Mouse (Mus musculus): ENCODE measurements around the gene Fam193b.

Fam193b gene

DNA sequence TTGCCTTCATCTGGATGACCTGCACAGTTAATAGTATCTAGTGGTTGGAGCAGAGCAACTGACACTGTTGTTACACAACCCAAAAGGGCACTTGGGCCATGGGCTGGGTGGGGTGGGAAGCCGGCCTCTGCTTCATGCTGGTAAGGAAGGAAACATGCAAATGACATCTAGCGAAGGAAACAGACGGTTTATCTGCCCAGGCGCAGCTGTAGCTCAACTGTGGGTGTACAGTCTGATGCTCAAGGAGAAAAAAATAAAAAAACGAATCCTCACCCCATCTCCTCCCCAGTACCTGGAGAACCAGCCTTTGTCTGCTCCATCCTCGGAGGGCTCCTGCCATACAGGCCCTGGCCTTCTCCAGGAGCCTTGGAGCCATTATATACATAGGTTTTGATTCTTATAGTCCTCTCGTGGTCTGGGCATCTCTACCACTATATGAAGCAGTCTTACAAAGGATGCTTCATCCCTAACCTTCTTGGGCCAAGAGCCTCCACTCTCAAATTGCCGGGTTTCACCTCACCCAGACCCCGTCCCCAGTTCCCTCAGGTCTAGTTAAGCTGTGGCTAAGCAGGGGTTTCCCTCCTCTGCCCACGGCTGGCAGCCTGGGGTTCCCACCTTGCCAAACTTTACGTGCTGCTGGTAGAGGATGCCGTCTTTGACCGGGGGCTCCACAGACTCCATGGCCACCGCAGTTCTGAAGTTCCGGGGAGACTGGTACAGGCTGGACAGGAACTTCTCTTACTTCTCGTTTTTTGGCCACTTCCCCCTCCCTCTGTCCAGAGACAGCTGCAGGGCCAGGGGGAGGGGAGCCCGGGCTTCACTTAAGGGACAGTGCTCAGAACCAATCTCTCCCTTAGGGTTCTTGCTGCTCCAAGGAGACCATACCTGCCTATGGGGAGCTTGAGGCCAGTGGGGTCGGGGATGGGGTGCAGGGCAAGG, 42.8 kb downstream of the Fam193b start:
- DNase-seq (ENCODE audit: low read depth, low spot score): no peak

GRCm38 (mm10) chr13:55527212-55527611, 43.7 kb downstream of the Fam193b start:
- DNase-seq (ENCODE audit: low read depth, low spot score): no peak

- no peak for DNase-seq (ENCODE audit: low read depth, low spot score)
Observed at GRCm38 (mm10) chr13:55525733-55526553, 45.0 kb downstream of the Fam193b start.

DNA sequence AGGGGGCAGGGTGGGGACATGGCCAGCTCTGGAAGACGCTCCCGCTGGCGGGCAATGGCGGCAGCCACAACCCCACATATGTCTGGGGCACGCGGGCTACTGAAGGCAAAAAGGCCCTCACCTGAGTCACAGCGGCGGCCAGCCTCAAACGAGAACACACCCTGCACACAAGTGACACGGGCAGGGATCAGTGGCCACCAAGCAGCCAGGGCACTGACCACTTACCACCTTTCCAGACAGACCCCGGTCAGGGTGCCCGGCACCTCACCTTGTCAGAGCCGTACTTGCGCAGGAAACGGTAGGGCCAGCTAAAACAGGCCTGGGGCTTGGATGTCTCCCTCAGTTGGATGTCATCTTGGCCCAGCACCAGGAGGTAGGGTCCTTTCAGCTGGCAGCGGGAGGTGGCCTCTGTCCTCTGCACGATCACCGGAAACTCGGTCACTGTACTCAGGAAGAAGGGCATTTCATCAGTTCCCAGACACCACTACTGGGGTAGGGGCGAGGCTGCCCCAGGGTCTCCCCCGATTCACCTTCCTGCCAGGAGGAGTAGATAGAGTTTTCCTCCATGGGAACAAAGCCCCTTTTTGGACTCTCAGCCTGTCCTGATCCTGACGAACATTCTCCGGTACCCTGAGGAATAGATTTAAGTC, 46.8 kb downstream of the Fam193b start:
- no peak for DNase-seq (ENCODE audit: low read depth, low spot score)

DNA sequence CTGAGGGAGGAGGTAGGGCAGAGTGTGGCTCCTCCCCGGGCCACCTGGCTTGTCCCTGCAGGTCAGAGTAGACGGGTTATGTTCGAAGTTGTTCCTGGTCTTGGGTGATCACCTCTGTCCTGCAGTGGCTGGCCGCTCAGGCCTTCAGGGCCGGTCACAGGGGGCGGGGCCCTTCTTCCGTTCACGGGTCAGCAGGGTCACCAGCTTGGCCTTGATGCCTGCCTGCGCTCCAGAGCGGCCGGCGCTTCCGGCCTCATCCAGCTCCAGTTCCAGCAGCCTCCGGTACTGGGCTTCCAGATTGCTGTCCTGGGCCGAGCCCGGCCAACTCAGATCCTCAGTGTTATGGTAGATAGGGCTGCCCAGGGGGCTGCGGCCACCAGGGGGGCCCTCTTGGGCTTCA, 47.6 kb downstream of the Fam193b start:
- no peak for DNase-seq (ENCODE audit: low read depth, low spot score)

DNA sequence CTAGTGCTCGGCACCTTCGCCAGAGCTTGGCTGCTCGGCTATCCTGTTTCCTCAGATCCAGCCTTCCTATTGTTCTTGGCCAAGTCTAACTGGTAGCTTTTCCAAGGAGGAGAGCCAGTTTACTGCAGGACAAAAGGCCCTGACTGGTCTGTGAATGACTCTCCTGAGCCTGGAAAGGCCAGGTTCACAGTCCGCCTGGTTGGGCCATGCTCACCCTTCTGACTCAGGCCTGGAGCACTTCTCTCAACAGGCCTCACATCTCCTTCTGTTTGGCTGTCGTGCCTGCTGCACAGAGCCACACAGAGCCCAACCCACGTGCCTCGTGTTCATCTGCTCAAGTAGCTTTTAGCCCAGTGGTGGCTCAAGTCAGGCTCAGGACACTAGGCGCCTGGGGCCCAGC, 48.2 kb downstream of the Fam193b start:
- no peak for DNase-seq (ENCODE audit: low read depth, low spot score)

- DNase-seq (ENCODE audit: low read depth, low spot score): no peak
Observed at GRCm38 (mm10) chr13:55519606-55520005, 51.3 kb downstream of the Fam193b start.

GRCm38 (mm10) chr13:55516955-55517354, 54.0 kb downstream of the Fam193b start:
- peak; percentile 92 for DNase-seq (ENCODE audit: low read depth, low spot score)

- no peak for DNase-seq (ENCODE audit: low read depth, low spot score)
Observed at GRCm38 (mm10) chr13:55513828-55514227, 57.1 kb downstream of the Fam193b start.

DNA sequence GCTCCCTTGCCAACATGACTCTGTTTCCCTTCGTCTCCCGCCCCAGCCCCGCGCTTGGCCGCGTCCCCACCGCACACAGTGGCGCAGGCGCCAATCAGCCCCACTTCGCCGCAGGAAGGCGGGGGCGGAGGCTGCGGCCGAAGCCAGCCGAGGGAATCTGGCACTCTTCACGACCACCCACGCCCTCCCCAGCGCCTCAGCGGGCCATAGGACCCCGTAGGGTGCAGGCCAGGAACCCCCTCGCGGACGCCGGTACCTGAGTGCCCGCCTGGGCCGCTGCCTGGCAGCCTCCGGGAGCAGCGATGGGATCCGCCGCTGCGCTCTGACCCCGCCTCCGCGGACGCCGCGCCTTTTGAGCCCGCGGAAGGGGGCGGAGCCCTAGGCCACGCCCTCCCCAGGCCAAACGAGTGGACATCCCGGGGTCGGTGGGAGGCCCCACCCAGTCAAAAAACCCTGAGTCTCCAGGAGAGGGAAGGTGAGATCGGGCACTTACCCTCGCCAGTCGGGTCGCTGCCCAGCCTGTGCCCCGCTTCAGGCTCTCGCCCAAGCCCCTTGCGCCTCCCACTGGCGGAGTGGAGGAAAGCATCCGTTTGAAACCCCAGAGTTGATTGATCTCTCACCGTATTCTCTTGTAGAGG, 57.7 kb downstream of the Fam193b start, which contains the start of gene Pdlim7:
Gene Pdlim7 (minus strand): TSS at position 566 of the 638 bp plus-strand sequence.
- peak; percentile 91 for DNase-seq (ENCODE audit: low read depth, low spot score)

DNA sequence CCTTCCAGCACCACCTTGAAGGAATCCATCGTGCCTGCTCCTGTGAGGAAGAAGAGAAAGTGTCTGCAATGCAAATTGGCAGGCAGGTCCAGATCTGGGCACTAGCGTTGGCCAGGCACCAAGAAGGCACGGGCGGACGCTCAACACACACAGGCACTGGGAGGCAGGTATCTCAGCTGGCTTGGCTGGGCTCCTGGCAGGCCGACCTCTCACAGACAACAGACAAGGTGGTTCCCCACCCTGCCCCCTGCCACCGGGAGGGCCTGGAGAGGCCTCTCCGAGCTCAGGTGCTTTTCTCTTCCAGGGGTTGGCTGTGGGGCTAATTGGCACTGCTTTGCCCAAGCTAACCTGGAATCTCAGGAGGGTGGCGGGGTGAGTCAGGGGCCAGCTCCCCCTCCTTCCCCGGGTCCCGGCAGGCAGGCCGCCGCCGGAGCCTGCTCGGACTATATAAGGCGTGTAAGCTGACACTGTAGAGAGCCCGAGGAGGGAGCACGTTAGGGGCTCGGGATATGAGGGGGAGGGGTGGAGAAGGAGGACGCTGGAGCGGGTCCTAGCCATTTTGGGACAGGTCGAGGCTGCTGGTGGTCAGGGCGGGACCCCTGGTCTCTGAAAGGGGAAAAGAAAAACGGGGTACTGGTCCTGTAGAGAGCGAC, 58.4 kb downstream of the Fam193b start:
- peak; percentile 38 for DNase-seq (ENCODE audit: low read depth, low spot score)

DNA sequence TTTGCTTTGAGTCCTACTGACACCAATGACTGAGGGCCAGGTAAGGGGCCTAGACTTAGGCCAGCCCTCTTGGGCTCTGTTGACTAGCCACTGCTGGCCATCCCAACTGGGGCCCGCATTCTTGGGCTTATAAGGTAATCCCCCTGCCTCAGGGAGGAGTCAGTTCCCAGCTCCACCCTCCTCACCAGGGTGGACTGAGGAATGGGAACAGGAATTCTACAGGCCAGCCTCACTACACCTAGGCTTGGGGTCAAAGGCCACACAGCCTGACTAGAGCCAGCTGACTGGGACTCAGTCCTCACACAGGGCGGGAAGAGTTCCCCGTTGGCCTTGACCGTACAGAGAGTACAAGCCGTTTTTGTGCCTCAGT, 59.4 kb downstream of the Fam193b start:
- DNase-seq (ENCODE audit: low read depth, low spot score): no peak

GRCm38 (mm10) chr13:55510668-55511491, 60.0 kb downstream of the Fam193b start:
- no peak for DNase-seq (ENCODE audit: low read depth, low spot score)

- no peak for DNase-seq (ENCODE audit: low read depth, low spot score)
Observed at GRCm38 (mm10) chr13:55510332-55510667, 60.6 kb downstream of the Fam193b start.

DNA sequence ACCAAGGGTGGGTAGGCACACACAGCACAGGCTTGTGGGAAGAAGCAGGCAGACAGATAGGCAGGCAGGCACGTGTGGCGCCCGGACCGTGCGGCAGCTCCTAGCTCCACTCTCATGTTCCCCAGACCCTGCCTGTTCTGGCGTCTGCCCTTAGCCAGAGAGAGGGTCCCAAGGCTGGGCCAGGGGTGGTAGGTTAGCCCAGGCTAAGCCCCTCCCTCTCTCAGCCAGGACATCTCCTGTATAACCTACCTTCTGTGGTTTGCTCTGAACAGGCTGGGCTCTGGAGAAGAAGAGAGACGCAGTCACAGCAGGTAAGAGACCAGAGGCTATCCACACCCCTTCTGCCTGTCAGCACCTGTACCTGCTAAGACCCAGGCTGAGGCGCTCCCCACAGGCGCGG, 62.4 kb downstream of the Fam193b start:
- no peak for DNase-seq (ENCODE audit: low read depth, low spot score)

- no peak for DNase-seq (ENCODE audit: low read depth, low spot score)
Observed at GRCm38 (mm10) chr13:55507877-55508276, 63.0 kb downstream of the Fam193b start.

GRCm38 (mm10) chr13:55506697-55507096, 64.2 kb downstream of the Fam193b start:
- no peak for DNase-seq (ENCODE audit: low read depth, low spot score)

DNA sequence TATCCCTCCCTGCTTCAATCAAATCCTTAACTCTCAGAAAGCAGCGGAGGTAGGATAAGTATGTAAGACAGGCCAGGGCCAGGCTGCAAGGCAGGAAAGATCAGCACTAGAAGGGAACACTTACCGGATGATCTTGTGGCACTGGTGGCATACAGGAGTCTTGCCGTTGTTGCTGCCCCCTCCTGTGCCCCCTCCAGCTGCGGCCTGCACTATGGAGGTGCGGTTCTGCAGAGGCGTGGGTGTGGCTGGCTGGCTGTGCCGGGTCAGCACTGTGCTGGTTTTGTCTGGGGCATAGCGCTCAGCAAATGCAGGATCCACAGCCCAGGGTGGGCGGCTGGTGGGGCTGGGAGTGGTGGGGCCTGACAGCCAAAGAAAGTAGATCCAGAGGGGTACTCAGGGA, 65.1 kb downstream of the Fam193b start:
- no peak for DNase-seq (ENCODE audit: low read depth, low spot score)

- DNase-seq (ENCODE audit: low read depth, low spot score): no peak
Observed at GRCm38 (mm10) chr13:55504390-55504789, 66.5 kb downstream of the Fam193b start.

DNA sequence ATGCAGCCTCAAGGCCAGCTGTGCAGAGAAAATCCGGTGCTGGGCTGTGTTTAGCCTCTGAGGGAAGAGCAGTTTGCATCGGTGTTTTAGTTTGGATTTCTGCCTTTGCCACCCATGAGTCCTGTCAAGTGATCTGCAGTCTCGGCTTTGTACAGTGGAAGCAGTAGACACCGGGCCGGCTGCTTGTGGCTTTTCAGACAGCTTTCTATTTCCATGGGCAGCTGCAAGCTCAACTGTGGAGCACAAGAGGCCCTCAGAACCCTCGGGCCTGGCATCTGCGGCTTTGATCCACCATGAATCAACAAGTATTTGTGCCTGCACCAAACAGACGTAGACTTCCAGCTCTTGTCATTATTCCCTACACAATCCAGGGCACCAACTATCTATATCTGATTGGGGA, 68.5 kb downstream of the Fam193b start:
- DNase-seq (ENCODE audit: low read depth, low spot score): no peak

Measured in CD4-positive, CD25-positive, alpha-beta regulatory T cell, adult 2 months (primary cell).